Mouse (Mus musculus) hindbrain, embryonic 11.5 days (tissue): ENCODE data around the gene Tex11. TPM values are rescaled to one million over a fixed set of nuclear protein-coding genes. Genes with fewer than 3 reads are reported as not detected.
A peak's percentile ranks its signal among the peaks of the same experiment; 100 is the strongest.

Experiments
- ATAC-seq: fragments of 200-750 bp; cut with Nextera tagmentation; 2 replicates; pipeline ENCODE4 v1.8.0; 2017; ENCODE audit warnings: mild to moderate bottlenecking, moderate TSS enrichment, moderate library complexity; ENCODE audit not compliant: low FRiP score
- DNase-seq: peaks from one replicate; pipeline ENCODE4 v3.0.0-alpha.2; 2015; ENCODE audit warnings: low spot score
- H3K27ac ChIP-seq: fragments of 300-500 bp; sonication (generic); 2 replicates; pipeline ENCODE4 v1.5.1; 2014; ENCODE audit warnings: mild to moderate bottlenecking, low read depth, low read length
- H3K27me3 ChIP-seq: fragments of 300-500 bp; sonication (generic); 2 replicates; pipeline ENCODE4 v1.6.1; 2014; ENCODE audit warnings: mild to moderate bottlenecking, low read length, moderate library complexity, mixed read lengths; ENCODE audit not compliant: control insufficient read depth, insufficient read depth
- H3K36me3 ChIP-seq: fragments of 300-500 bp; sonication (generic); 2 replicates; pipeline ENCODE4 v1.6.1; 2014; ENCODE audit warnings: mild to moderate bottlenecking, low read length, moderate library complexity, mixed read lengths; ENCODE audit not compliant: control insufficient read depth, insufficient read depth
- H3K4me1 ChIP-seq: fragments of 300-500 bp; sonication (generic); replicated peaks from 2 replicates; pipeline ENCODE4 v1.6.1; 2014; ENCODE audit warnings: low read length, mixed read lengths; ENCODE audit not compliant: control insufficient read depth, insufficient read depth
- H3K4me2 ChIP-seq: fragments of 300-500 bp; sonication (generic); replicated peaks from 2 replicates; pipeline ENCODE4 v1.6.1; 2014; ENCODE audit warnings: mild to moderate bottlenecking, low read depth, low read length
- H3K4me3 ChIP-seq: fragments of 300-500 bp; sonication (generic); 2 replicates; pipeline ENCODE4 v1.5.1; 2014; ENCODE audit warnings: low read depth, low read length
- H3K9ac ChIP-seq: fragments of 300-500 bp; sonication (generic); 2 replicates; pipeline ENCODE4 v1.6.1; 2014; ENCODE audit warnings: low read depth, low read length
- H3K9me3 ChIP-seq: fragments of 300-500 bp; sonication (generic); 2 replicates; pipeline ENCODE4 v1.6.1; 2016; ENCODE audit warnings: low read length; ENCODE audit not compliant: control insufficient read depth
- WGBS: fragments of 180-500 bp; shearing (Covaris S2); extraction: QIAGEN DNeasy Blood & Tissue Kit; methylation state at CpG from one replicate; pipeline ENCODE4 v1.1.7; 2014; 5-methylcytosine and 5-hydroxymethylcytosine counted together
- polyA plus RNA-seq: library from polyadenylated mRNA; unstranded; fragments of >200 nt; fragmentation: Nextera tagmentation; extraction: Ambion mirVana; gene quantifications from 2 replicates; pipeline ENCODE4 v1.2.1, GENCODE M21; 2014

Gene Tex11
- polyA plus RNA-seq, 1 experiment from 2014 or later, result 0.19 TPM

DNA sequence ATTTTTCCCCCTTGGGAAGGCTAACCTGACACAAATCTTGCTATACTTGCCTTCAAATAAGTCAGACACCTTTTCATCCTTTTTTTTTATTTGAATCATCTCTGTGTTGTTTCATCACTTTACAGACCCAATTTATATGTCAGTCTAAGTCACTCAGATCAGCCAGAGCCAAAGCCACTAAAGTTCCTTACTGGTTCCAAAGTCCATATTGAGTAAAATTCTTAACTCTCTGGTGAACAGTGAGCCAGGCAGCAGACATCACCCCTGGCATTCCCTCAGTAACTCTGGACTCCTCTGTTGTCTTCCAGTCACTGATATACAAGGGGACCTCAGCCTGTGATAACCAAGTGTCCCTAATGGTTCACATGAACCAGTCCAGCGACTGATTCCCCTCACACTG lies 233.9 kb downstream of the Tex11 start:
- H3K4me3 ChIP-seq, result no peak overlapping the region
- H3K27me3 ChIP-seq, result no peaks in the 10 kb centered on the region
- H3K9me3 ChIP-seq, result no peaks in the 10 kb centered on the region
- DNase-seq (no peak), ATAC-seq (no peak)
- no peak overlapping the region for H3K4me2 ChIP-seq
- WGBS, result 88% methylated on average over 1 of the region's 1 CpGs
- H3K9ac ChIP-seq, result no peak overlapping the region
- H3K36me3 ChIP-seq, result no peaks in the 10 kb centered on the region
- no peaks in the 10 kb centered on the region for H3K4me1 ChIP-seq
- H3K27ac ChIP-seq, result no peak overlapping the region

- no peak overlapping the region for H3K9ac ChIP-seq
- H3K9me3 ChIP-seq, result no peaks in the 10 kb centered on the region
- 61% methylated on average over 1 of the region's 1 CpGs for WGBS
- no peaks in the 10 kb centered on the region for H3K27me3 ChIP-seq
- no peaks in the 10 kb centered on the region for H3K4me1 ChIP-seq
- no peak overlapping the region for H3K27ac ChIP-seq
- peak; percentile 47; the same call in 1 of the 2 replicates for ATAC-seq
- no peak overlapping the region for H3K4me3 ChIP-seq
- DNase-seq, result no peak
- peaks cover 3% of the 10 kb centered on the region; the same call in 1 of the 2 replicates for H3K36me3 ChIP-seq
- H3K4me2 ChIP-seq, result no peak overlapping the region
These were observed 238.3 kb downstream of the Tex11 start for GRCm38 (mm10) chrX:100821149-100821548.

DNA sequence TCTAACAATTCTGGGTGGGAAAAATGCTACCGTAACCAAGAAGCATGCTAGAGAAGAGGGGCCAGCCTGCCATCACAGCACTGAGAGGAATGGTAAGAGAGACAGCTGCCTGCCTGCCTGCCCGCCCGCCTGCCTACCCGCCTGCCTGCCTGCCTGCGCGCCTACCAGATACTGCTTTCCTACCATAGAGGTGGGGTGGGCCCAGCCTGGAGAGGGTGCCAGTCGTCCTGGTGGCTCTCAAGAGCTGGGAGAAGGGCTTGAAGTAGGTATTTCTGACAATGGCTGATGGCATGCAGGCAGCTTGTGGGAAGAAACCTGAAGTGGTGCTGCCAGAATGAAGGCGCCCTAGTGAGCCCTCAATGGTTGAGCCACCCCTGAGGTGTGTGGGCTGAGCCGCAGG lies 240.8 kb downstream of the Tex11 start:
- Histone ChIP-seq H3K27me3 (no peaks in the 10 kb centered on the region), H3K4me3 (no peak overlapping the region), H3K9me3 (no peaks in the 10 kb centered on the region), H3K27ac (no peak overlapping the region), H3K4me1 (no peaks in the 10 kb centered on the region), H3K9ac (no peak overlapping the region), H3K36me3 (peaks cover 3% of the 10 kb centered on the region; the same call in 1 of the 2 replicates), H3K4me2 (no peak overlapping the region)
- ATAC-seq (no peak), DNase-seq (no peak)
- 82% methylated on average over 9 of the region's 9 CpGs for WGBS

DNA sequence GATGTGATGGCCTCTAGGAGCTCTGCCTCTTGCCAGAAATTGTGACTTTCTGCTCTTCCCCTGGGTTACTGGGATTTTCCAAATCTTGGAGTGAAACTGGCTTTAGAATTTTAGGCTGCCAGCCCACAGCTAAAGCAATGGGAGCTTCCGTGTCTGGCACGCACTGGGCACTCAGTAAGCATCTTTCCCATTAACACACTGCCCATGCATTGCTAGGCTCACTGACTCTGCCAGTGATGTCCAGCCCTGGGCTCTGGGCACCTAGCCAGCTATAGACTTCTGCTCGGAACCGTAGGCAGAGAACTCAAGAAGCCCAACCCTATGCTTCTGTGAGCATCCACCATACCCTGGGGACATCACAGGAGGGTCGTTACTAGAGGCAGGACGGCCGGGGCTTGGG lies 243.7 kb downstream of the Tex11 start:
- Histone ChIP-seq H3K9ac (no peak overlapping the region), H3K36me3 (peaks cover 3% of the 10 kb centered on the region; the same call in 1 of the 2 replicates), H3K4me2 (no peak overlapping the region), H3K4me3 (no peak overlapping the region), H3K27me3 (no peaks in the 10 kb centered on the region), H3K27ac (no peak overlapping the region), H3K9me3 (no peaks in the 10 kb centered on the region), H3K4me1 (no peaks in the 10 kb centered on the region)
- no peak for DNase-seq
- no peak for ATAC-seq
- 90% methylated on average over 7 of the region's 7 CpGs for WGBS

GRCm38 (mm10) chrX:100814139-100814538 lies 245.3 kb downstream of the Tex11 start:
- DNase-seq (no peak), ATAC-seq (no peak)
- Histone ChIP-seq H3K9ac (no peak overlapping the region), H3K4me1 (no peaks in the 10 kb centered on the region), H3K9me3 (no peaks in the 10 kb centered on the region), H3K4me2 (no peak overlapping the region), H3K36me3 (peaks cover 3% of the 10 kb centered on the region; the same call in 1 of the 2 replicates), H3K27ac (no peak overlapping the region), H3K27me3 (no peaks in the 10 kb centered on the region), H3K4me3 (no peak overlapping the region)
- WGBS, result 92% methylated on average over 8 of the region's 8 CpGs

DNA sequence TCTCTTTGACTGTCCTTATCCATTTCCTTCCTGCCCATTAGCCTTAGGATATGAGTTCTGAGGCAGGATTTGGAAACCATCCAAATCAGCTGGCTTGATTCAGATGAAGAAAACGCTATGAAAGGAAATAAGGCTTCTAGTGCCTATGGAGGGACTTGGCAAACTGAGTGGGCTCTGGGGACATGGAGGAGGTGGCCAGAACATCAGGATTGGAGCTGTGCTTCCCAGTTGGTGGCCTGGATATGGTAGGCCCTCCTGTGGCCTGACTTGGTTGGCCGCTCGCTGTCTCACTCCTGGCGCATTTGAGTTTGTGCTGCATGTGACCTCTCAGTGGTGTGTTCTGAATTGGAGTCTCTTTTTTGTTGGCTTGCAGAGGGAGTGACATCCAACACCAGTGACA lies 248.3 kb downstream of the Tex11 start:
- DNase-seq (no peak), ATAC-seq (no peak)
- WGBS, result 89% methylated on average over 4 of the region's 4 CpGs
- H3K27ac ChIP-seq, result no peak overlapping the region
- no peak overlapping the region for H3K9ac ChIP-seq
- H3K9me3 ChIP-seq, result no peaks in the 10 kb centered on the region
- no peak overlapping the region for H3K4me3 ChIP-seq
- H3K4me2 ChIP-seq, result no peak overlapping the region
- no peaks in the 10 kb centered on the region for H3K27me3 ChIP-seq
- no peaks in the 10 kb centered on the region; the same call in 1 of the 2 replicates for H3K36me3 ChIP-seq
- no peaks in the 10 kb centered on the region for H3K4me1 ChIP-seq

- Histone ChIP-seq H3K9ac (no peak overlapping the region), H3K4me1 (no peaks in the 10 kb centered on the region), H3K36me3 (no peaks in the 10 kb centered on the region), H3K4me2 (no peak overlapping the region), H3K4me3 (no peak overlapping the region), H3K27me3 (no peaks in the 10 kb centered on the region; the same call in 1 of the 2 replicates), H3K27ac (no peak overlapping the region), H3K9me3 (no peaks in the 10 kb centered on the region)
- no peak for DNase-seq
- ATAC-seq, result no peak
- WGBS, result 79% methylated on average over 6 of the region's 6 CpGs
These were observed 257.4 kb downstream of the Tex11 start for GRCm38 (mm10) chrX:100802034-100802433.

DNA sequence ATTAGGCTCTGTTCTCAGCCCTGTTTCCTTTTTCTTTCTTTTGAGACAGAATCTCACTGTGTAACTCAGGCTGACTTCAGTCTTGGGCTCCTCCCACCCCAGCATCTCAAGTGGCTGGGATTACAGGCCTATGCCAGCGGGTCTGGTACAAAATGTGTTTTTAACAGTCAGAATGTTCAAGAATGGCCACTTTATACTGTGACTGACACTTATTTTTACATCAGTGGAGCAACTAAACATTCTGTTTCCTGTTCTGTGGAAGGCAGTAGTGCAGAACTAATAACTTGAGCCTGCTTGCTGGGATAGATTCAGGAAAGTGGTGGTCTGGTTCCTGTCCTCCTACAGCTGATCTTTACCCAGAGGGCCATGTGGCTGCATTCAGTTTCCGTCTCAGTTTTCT lies 258.8 kb downstream of the Tex11 start:
- WGBS, result 49% methylated on average over 2 of the region's 2 CpGs
- H3K27ac ChIP-seq, result no peak overlapping the region
- no peak overlapping the region for H3K4me2 ChIP-seq
- H3K27me3 ChIP-seq, result no peaks in the 10 kb centered on the region; the same call in 1 of the 2 replicates
- no peak overlapping the region for H3K9ac ChIP-seq
- H3K4me1 ChIP-seq, result no peaks in the 10 kb centered on the region
- no peak overlapping the region for H3K4me3 ChIP-seq
- no peaks in the 10 kb centered on the region for H3K36me3 ChIP-seq
- ATAC-seq (no peak), DNase-seq (no peak)
- H3K9me3 ChIP-seq, result no peaks in the 10 kb centered on the region

GRCm38 (mm10) chrX:100797851-100798527 lies 261.5 kb downstream of the Tex11 start:
- 77% methylated on average over 7 of the region's 7 CpGs for WGBS
- Histone ChIP-seq H3K9me3 (no peaks in the 10 kb centered on the region), H3K36me3 (no peaks in the 10 kb centered on the region), H3K4me2 (no peak overlapping the region), H3K27me3 (no peaks in the 10 kb centered on the region; the same call in 1 of the 2 replicates), H3K27ac (no peak overlapping the region), H3K4me3 (no peak overlapping the region), H3K9ac (no peak overlapping the region), H3K4me1 (no peaks in the 10 kb centered on the region)
- no peak for ATAC-seq
- DNase-seq, result no peak
